Mouse (Mus musculus) kidney, postnatal 0 days (tissue): ENCODE data around the gene Cyp4a14. TPM values are rescaled to one million over a fixed set of nuclear protein-coding genes. Genes with fewer than 3 reads are reported as not detected.
"Not testable (repeated sequence)": the region's sequence is repeated elsewhere in the genome, so short reads cannot be mapped to it uniquely, and the experiment has no call there.

Experiments
- ATAC-seq: fragments of 200-750 bp; cut with Nextera tagmentation; replicated peaks from 2 replicates; pipeline ENCODE4 v1.8.0; 2017; ENCODE audit warnings: low read depth, moderate number of reproducible peaks, moderate TSS enrichment, moderate library complexity; ENCODE audit not compliant: low FRiP score
- DNase-seq: peaks from one replicate; pipeline ENCODE4 v3.0.0-alpha.2; 2016; ENCODE audit warnings: low spot score
- H3K27ac ChIP-seq: fragments of 300-500 bp; sonication (generic); 2 replicates; pipeline ENCODE4 v1.5.1; 2014; ENCODE audit warnings: mild to moderate bottlenecking
- H3K27me3 ChIP-seq: fragments of 300-500 bp; sonication (generic); 2 replicates; pipeline ENCODE4 v1.6.1; 2014; ENCODE audit warnings: low read length, mixed read lengths; ENCODE audit not compliant: insufficient read depth
- H3K36me3 ChIP-seq: fragments of 300-500 bp; sonication (generic); 2 replicates; pipeline ENCODE4 v1.6.1; 2014; ENCODE audit warnings: low read length, mixed read lengths; ENCODE audit not compliant: insufficient read depth
- H3K4me1 ChIP-seq: fragments of 300-500 bp; sonication (generic); replicated peaks from 2 replicates; pipeline ENCODE4 v1.6.1; 2014; ENCODE audit warnings: antibody characterized with exemption, low read length, mixed read lengths; ENCODE audit not compliant: insufficient read depth
- H3K4me2 ChIP-seq: fragments of 300-500 bp; sonication (generic); 2 replicates; pipeline ENCODE4 v1.6.1; 2014; ENCODE audit warnings: mild to moderate bottlenecking, low read length, moderate library complexity, mixed read lengths
- H3K4me3 ChIP-seq: fragments of 300-500 bp; sonication (generic); replicated peaks from 2 replicates; pipeline ENCODE4 v1.5.1; 2014; ENCODE audit warnings: low read depth, low read length
- H3K9ac ChIP-seq: fragments of 300-500 bp; sonication (generic); 2 replicates; pipeline ENCODE4 v1.6.1; 2014; ENCODE audit warnings: low read depth, low read length
- H3K9me3 ChIP-seq: fragments of 300-500 bp; sonication (generic); replicated peaks from 2 replicates; pipeline ENCODE4 v1.6.1; 2016; ENCODE audit warnings: low read length, inconsistent platforms, mixed read lengths
- CTCF ChIP-seq: IDR thresholded peaks from 2 replicates; pipeline ENCODE4 v1.5.1; 2016; ENCODE audit warnings: antibody characterized with exemption, low read depth, mild to moderate bottlenecking, moderate library complexity
- WGBS: fragments of 180-500 bp; shearing (Covaris S2); extraction: QIAGEN DNeasy Blood & Tissue Kit; methylation state at CpG from one replicate; pipeline ENCODE4 v1.1.7; 2014; 5-methylcytosine and 5-hydroxymethylcytosine counted together
- polyA plus RNA-seq: library from polyadenylated mRNA; unstranded; fragments of >200 nt; fragmentation: Nextera tagmentation; extraction: Ambion mirVana; gene quantifications from 2 replicates; pipeline ENCODE4 v1.2.1, GENCODE M21; 2015

Gene Cyp4a14
- polyA plus RNA-seq, 1 experiment from 2014 or later = 2.3 TPM

GRCm38 (mm10) chr4:115481006-115481652 lies 14.8 kb downstream of the Cyp4a14 start:
- 68% methylated on average over 6 of the region's 6 CpGs for WGBS
- Histone ChIP-seq H3K36me3 (no peaks in the 10 kb centered on the region), H3K4me3 (no peak overlapping the region), H3K9me3 (no peaks in the 10 kb centered on the region), H3K4me2 (no peak overlapping the region), H3K4me1 (no peaks in the 10 kb centered on the region), H3K27me3 (no peaks in the 10 kb centered on the region), H3K9ac (no peak overlapping the region), H3K27ac (no peak overlapping the region)
- no peak for TF ChIP-seq CTCF
- ATAC-seq (no peak), DNase-seq (no peak)

GRCm38 (mm10) chr4:115476051-115476450 lies 19.9 kb downstream of the Cyp4a14 start:
- not testable (repeated sequence) for H3K4me1 ChIP-seq, H3K36me3 ChIP-seq, H3K27me3 ChIP-seq, H3K9me3 ChIP-seq, H3K4me2 ChIP-seq, H3K9ac ChIP-seq, H3K4me3 ChIP-seq, H3K27ac ChIP-seq, ATAC-seq
- DNase-seq = peak; percentile 32
- peak; percentile 62 for TF ChIP-seq CTCF

GRCm38 (mm10) chr4:115473585-115473984 lies 22.4 kb downstream of the Cyp4a14 start:
- H3K4me3 ChIP-seq, H3K4me2 ChIP-seq, H3K4me1 ChIP-seq, H3K36me3 ChIP-seq, H3K9ac ChIP-seq, H3K9me3 ChIP-seq, ATAC-seq, DNase-seq, H3K27me3 ChIP-seq, H3K27ac ChIP-seq: not testable (repeated sequence)
- 77% methylated on average over 3 of the region's 3 CpGs for WGBS

GRCm38 (mm10) chr4:115452304-115452703 lies 43.6 kb downstream of the Cyp4a14 start, which contains the start of gene Cyp4a30b:
TSS of gene Cyp4a30b (plus strand) at chr4:115452604.
- H3K4me1 ChIP-seq = no peaks in the 10 kb centered on the region
- no peaks in the 10 kb centered on the region for H3K27me3 ChIP-seq
- H3K4me2 ChIP-seq = no peak within 1 kb of the TSS
- 46% methylated on average over 3 of the region's 3 CpGs for WGBS
- no peak for ATAC-seq
- no peak within 1 kb of the TSS for H3K4me3 ChIP-seq
- no peak for DNase-seq
- no peaks in the 10 kb centered on the region for H3K36me3 ChIP-seq
- H3K9me3 ChIP-seq = no peaks in the 10 kb centered on the region
- no peak for TF ChIP-seq CTCF
- H3K9ac ChIP-seq = no peak within 1 kb of the TSS
- no peak within 1 kb of the TSS for H3K27ac ChIP-seq

GRCm38 (mm10) chr4:115450577-115451137 lies 45.3 kb downstream of the Cyp4a14 start:
- H3K9me3 ChIP-seq = no peaks in the 10 kb centered on the region
- TF ChIP-seq CTCF = no peak
- no peak overlapping the region for H3K27ac ChIP-seq
- H3K4me3 ChIP-seq = no peak overlapping the region
- ATAC-seq (peak; percentile 66; the same call in 1 of the 2 replicates), DNase-seq (peak; percentile 9)
- H3K27me3 ChIP-seq = no peaks in the 10 kb centered on the region
- no peaks in the 10 kb centered on the region for H3K36me3 ChIP-seq
- WGBS = 44% methylated on average over 3 of the region's 3 CpGs
- no peak overlapping the region for H3K4me2 ChIP-seq
- no peak overlapping the region for H3K9ac ChIP-seq
- H3K4me1 ChIP-seq = no peaks in the 10 kb centered on the region

Other genes starting within 250 kb of the Cyp4a14 start
- gene Cyp4a12a, start 197.1 kb downstream of the Cyp4a14 start, polyA plus RNA-seq = 0.04 and 0.06 TPM in 2 replicates
- 0.34 and 0.46 TPM in 2 replicates for gene Cyp4a12b, start 84.5 kb downstream of the Cyp4a14 start, polyA plus RNA-seq
- gene Cyp4a30b, start 43.5 kb downstream of the Cyp4a14 start, polyA plus RNA-seq = 0.26 and 0.38 TPM in 2 replicates
- gene Cyp4a10, start 22.1 kb upstream of the Cyp4a14 start, polyA plus RNA-seq = 34.7 and 35.5 TPM in 2 replicates
- 49.7 and 50.6 TPM in 2 replicates for gene Cyp4a31, start 67.5 kb upstream of the Cyp4a14 start, polyA plus RNA-seq
- gene Cyp4a32, start 104.8 kb upstream of the Cyp4a14 start, polyA plus RNA-seq = 0.24 TPM in 1 of 2 replicates, not detected in the other
- 10.6 and 11.5 TPM in 2 replicates for gene Cyp4b1, start 151.6 kb upstream of the Cyp4a14 start, polyA plus RNA-seq
- gene Efcab14, start 241.6 kb upstream of the Cyp4a14 start, polyA plus RNA-seq = 28.9 and 30.4 TPM in 2 replicates